Mouse (Mus musculus): ENCODE data around the gene Fam214b.

DNA sequence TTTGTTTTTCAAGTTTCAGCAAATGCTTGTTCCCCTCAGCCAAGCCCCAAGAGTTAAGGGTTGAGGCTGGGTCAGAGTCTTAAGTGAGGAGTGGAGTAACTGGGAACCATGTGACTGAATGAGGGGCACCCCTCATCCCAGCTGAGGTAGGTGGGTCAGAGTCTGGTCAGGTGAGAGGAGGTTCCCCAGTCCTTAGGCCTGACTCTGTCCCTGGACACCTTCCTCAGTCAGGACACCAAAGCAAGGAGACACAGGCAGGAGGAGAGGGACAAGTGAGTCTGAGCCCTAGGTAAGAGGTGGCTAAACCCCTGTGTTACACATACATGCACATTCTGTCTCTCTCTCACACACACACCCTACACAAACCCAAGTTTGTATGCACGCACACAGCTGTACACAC, 13.5 kb downstream of the Fam214b start:
- no peak for TF ChIP-seq FLI1 (IDR thresholded peaks at IDR 0.05; ENCODE audit: low read length)
- no peak for TF ChIP-seq GATA1 (IDR thresholded peaks at IDR 0.05; ENCODE audit: borderline replicate concordance, low read length)

Measured in megakaryocyte, embryonic 14.5 days (primary cell).